Mouse (Mus musculus): ENCODE results near the gene Heg1.

Heg1 gene

GRCm38 (mm10) chr16:33746074-33746676 is 62.0 kb downstream of the Heg1 start:
- peak; percentile 82 for DNase-seq

- DNase-seq, result no peak
Measured at GRCm38 (mm10) chr16:33747346-33747954, 63.3 kb downstream of the Heg1 start.

- DNase-seq, result no peak
Measured at GRCm38 (mm10) chr16:33747994-33748393, 63.8 kb downstream of the Heg1 start.

GRCm38 (mm10) chr16:33751152-33751551 is 67.0 kb downstream of the Heg1 start:
- DNase-seq, result no peak

DNA sequence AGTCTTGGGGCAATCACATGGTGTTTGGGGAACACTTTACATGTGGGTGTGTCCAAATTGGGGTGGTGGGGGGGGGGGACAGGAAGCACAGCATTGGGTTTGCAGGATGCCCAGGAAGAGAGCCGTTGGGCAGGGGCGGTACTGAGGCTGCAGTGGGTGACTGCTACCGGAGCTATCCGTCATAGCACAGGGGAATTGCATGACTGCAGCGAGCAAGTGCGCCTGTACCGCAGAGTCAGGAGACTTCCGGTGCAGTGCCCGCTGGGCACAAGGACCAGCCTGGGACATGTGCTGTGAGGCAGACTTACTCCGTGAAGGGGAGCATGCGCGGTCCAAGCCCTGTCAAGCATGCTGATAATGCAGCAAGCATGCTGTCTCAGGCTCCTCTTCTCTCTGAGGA is 67.4 kb downstream of the Heg1 start:
- DNase-seq, result no peak

DNA sequence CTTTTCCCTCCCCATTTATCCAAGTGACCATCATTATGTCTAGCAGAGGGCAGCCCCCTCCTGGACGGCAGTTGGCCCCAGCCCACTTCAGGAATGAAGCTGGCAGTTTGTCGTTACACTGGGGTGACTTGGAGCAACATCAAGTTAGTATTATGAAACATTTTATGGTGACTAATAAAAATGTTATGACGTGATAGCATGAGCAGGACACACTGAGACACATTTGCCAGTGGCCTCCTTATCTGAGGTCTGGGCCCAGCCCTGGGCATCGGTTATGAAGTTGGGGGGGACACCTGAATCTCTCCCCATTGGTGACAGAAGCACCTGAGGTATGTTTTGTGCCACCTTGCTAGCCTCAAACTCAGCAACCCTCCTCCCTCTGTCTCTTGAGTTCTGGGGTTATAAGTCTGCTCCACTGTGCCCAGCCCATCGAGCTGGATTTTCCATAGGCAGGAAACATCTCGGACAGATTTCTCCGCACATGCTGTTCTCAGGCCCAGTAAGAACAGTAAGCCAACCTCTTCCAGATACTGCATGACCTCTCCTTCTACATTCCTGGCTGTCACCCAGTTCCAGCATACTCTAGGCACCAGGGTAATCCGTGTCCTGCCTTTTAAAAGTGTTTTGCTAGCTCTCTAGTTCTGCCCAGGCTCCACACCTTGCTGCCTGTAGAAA is 68.9 kb downstream of the Heg1 start:
- DNase-seq, result no peak

DNA sequence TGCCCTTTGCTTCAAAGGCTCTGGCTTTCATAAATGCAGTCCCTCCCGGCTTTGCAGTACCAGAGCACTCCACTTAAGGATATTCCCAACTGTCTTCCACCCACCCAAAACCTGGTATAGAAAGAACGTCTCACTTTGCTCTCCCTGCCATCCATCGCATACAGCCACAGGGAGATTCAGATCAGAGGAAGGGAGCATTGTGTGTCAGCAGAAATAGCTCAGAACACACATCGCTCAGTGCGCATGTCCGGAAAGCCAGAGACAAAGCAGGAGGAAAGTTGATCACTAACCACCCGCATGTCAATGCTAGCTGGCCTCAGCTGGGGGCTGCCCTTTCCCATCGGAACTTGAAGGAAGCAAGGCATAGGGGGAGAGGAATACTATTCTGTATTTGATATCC is 71.1 kb downstream of the Heg1 start:
- no peak for DNase-seq

- DNase-seq, result no peak
Measured at GRCm38 (mm10) chr16:33755961-33756360, 71.8 kb downstream of the Heg1 start.

GRCm38 (mm10) chr16:33756396-33756795 is 72.2 kb downstream of the Heg1 start:
- DNase-seq, result peak; percentile 80

DNA sequence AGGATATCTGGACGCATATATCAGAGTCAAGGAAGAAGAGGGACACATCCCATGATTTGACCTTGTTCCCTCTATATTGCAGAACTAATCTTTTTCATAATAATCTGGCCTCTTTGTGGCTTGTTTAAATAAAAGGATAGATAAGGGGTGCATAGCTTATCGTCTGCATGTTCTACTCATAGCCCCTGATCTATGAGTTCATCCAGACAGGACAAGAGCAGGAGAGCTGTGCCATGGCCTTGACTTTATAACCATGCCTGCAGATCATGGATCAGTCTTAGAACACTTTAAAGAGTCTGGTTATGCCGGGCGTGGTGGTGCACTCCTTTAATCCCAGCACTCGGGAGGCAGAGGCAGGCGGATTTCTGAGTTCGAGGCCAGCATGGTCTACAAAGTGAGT is 75.0 kb downstream of the Heg1 start:
- DNase-seq, result no peak

DNA sequence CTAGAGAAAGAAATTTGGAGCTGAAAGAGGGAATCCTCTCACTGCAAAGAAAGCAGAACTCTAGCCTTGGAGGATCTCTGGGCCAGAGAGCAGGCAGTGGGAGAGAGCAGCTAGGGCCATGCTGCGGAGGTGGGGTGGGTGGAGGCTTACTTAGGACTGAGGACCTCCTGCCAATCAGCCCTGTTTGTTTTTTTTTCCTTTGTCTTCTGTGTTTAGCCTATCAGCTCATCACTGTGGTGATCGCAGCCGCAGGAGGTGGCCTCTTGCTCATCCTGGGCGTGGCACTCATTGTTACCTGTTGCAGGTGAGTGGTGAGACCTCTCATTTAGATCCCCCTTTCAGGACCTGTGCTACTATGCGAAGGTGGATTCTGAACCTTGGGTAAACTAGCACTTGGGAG is 76.4 kb downstream of the Heg1 start:
- no peak for DNase-seq

DNA sequence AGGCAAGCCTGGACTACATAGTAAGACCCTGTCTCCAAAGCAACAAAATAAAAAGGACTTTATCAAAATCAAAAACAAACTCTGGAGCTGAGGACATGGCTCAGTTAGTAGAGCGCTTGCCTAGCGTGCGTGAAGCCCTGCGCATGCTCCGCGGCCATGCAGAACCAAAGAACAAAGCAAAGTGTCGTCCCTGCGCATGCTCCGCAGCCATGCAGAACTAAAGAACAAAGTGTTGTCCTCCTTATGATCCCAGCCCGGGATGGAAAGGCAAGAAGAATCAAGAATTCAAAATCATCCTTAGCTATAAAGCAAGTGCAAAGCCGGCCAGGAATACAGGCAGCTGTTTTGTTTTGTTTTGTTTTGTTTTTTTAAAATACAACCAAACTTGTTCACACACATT is 76.8 kb downstream of the Heg1 start:
- no peak for DNase-seq

- no peak for DNase-seq
Measured at GRCm38 (mm10) chr16:33764501-33765193, 80.5 kb downstream of the Heg1 start.

GRCm38 (mm10) chr16:33765477-33765876 is 81.3 kb downstream of the Heg1 start:
- DNase-seq, result no peak

GRCm38 (mm10) chr16:33766309-33766708 is 82.1 kb downstream of the Heg1 start:
- no peak for DNase-seq

DNA sequence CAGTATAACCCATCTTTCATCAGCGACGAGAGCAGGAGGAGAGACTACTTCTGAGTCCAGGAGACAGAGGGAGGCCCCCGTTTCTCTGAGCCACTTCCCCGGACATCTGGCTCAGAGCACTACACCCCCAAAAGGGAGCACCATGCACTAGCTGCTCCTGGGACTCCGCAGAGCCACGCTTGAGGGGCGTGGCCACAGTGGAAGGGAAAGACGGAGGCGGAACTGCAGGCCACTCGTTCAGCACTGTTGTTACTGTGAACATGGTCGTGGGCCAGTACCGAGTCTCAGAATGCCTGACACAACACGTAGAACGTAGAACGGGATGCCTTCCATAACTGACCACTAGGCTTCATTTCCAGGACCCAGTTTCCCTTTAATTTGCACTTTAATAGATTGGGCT is 82.6 kb downstream of the Heg1 start:
- no peak for DNase-seq

- DNase-seq, result no peak
Measured at GRCm38 (mm10) chr16:33768491-33769278, 84.5 kb downstream of the Heg1 start.

- no peak for DNase-seq
Measured at GRCm38 (mm10) chr16:33769848-33770247, 85.7 kb downstream of the Heg1 start.

GRCm38 (mm10) chr16:33770778-33771454 is 86.7 kb downstream of the Heg1 start:
- DNase-seq, result no peak

- no peak for DNase-seq
Measured at GRCm38 (mm10) chr16:33772809-33773208, 88.6 kb downstream of the Heg1 start.

GRCm38 (mm10) chr16:33774972-33775371 is 90.8 kb downstream of the Heg1 start:
- DNase-seq, result no peak

DNA sequence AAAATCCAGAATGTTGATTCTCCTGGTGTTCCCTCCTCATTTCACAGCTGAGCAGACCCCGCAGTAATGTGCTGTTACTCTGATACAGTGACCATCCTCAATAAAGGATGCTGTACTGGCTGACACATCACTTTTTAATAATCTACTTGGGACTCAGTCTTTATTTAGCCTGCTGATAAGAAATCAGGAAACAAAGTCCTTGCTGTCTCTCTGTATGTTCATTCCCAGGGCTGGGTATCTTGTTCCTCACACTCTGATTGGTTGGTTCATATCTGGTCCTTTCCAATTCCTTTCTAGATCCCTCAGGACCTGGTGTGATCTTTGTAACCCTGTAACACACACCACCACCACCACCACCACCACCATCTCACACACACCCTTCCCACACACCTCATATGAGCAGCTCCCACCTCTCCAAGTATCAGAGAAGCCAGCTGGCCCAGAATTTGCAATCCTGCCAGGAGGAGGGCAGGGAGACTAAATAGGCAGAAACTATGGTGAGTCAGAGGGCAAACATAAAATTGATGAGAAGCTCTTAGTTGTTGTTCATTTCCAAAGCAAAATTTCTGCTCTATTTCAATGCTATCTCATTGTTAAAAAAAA is 91.7 kb downstream of the Heg1 start:
- no peak for DNase-seq
